In the genomic region with DNA sequence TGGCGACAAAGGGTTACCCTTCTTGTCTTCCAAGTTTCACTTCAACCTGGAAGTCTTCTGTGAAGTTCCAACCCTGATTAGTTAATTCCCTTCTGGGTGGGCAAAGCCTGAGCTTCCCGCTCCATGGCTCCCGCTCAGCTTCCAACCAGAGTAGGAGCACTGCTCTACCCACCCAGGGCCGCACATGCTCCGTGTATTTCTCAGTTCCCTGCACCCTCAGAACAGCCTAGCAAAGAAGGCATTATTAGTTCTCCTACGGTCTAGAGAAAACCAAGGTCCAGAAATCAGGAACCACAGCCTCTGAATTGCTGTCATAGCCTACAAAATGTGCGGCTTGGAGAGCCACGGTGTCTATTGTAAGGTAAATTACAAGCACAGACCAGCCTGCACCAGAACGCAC, we compare ENCODE assay signal across 8 mouse cellular contexts. TPM values are rescaled to one million over a fixed set of nuclear protein-coding genes. Genes with fewer than 3 reads are reported as not detected.
A peak's percentile ranks its signal among the peaks of the same experiment; 100 is the strongest.
DNase-seq lines count a peak whose midpoint lies in the region; ATAC-seq and TF ChIP-seq lines count a peak whose summit lies in the region.

No protein-coding gene starts in this region.

- POLR2A ChIA-PET in Patski (lab: Charles Lee): interaction anchor here (1.1 to 2.5 kb wide), 3 partner anchors 9 to 10 kb away, joined by 5 to 8 read pairs (median 6); a partner anchor contains a TSS

- peak overlapping the region; percentile 66 for H3K9ac ChIP-seq in kidney, embryonic 15.5 days
- H3K9ac ChIP-seq in limb, embryonic 13.5 days: peak overlapping the region; percentile 71
- H3K9ac ChIP-seq in stomach, embryonic 14.5 days (replicated peaks; ENCODE audit: low read depth, low read length): peak overlapping the region; percentile 52

- TF ChIP-seq CTCF in Patski (IDR thresholded peaks at IDR 0.05): no peak
- no peak for TF ChIP-seq CTCF in embryonic fibroblast, embryonic 13.5 days (IDR thresholded peaks at IDR 0.05; ENCODE audit: borderline replicate concordance, insufficient read depth, low read length)

- H3K27me3 ChIP-seq in kidney, embryonic 15.5 days: no peaks in the 10 kb centered on the region
- no peaks in the 10 kb centered on the region for H3K27me3 ChIP-seq in Patski
- H3K27me3 ChIP-seq in limb, embryonic 13.5 days: no peaks in the 10 kb centered on the region
- H3K27me3 ChIP-seq in stomach, embryonic 14.5 days (ENCODE audit: control insufficient read depth, insufficient read depth, low read length): no peaks in the 10 kb centered on the region

- DNase-seq in kidney, adult 9 months: no peak
- DNase-seq in Patski (ENCODE audit: low read depth, low spot score): no peak
- DNase-seq in frontal cortex, adult 2 months (ENCODE audit: extremely low spot score in 1 of 2, low spot score in 1 of 2): no peak

- no peaks in the 10 kb centered on the region for H3K9me3 ChIP-seq in kidney, embryonic 15.5 days (replicated peaks)
- no peaks in the 10 kb centered on the region for H3K9me3 ChIP-seq in limb, embryonic 13.5 days
- no peaks in the 10 kb centered on the region for H3K9me3 ChIP-seq in stomach, embryonic 14.5 days (ENCODE audit: control insufficient read depth, low read depth, low read length)

- WGBS in kidney, embryonic 15.5 days: 5% methylated on average over 9 of the region's 9 CpGs
- 5% methylated on average over 9 of the region's 9 CpGs for whole genome bisulfite sequencing in limb, embryonic 13.5 days
- 4% methylated on average over 9 of the region's 9 CpGs for WGBS in stomach, embryonic 14.5 days

- peaks cover 10% of the 10 kb centered on the region for H3K36me3 ChIP-seq in kidney, embryonic 15.5 days
- peaks cover 19% of the 10 kb centered on the region for H3K36me3 ChIP-seq in limb, embryonic 13.5 days
- peaks cover 8% of the 10 kb centered on the region for H3K36me3 ChIP-seq in stomach, embryonic 14.5 days (ENCODE audit: control insufficient read depth, insufficient read depth, low read length)

- in situ Hi-C loops in Patski (cut with MboI; ENCODE audit: low pct_unique_long_range_greater_than_20kb): no loop called here

- H3K4me1 ChIP-seq in kidney, embryonic 15.5 days: peaks cover 61% of the 10 kb centered on the region
- 0 out of 2 replicates have a peak, but pooled peaks cover 9% of the 10 kb centered on the region for H3K4me1 ChIP-seq in embryonic fibroblast, embryonic 13.5 days (ENCODE audit: control insufficient read depth, insufficient read depth, low read length)
- H3K4me1 ChIP-seq in limb, embryonic 13.5 days: peaks cover 49% of the 10 kb centered on the region
- H3K4me1 ChIP-seq in stomach, embryonic 14.5 days (ENCODE audit: control insufficient read depth, insufficient read depth, low read length): peaks cover 24% of the 10 kb centered on the region

- peak overlapping the region; percentile 63 for H3K4me3 ChIP-seq in kidney, embryonic 15.5 days (replicated peaks)
- H3K4me3 ChIP-seq in embryonic fibroblast, embryonic 13.5 days (ENCODE audit: insufficient read depth, low read length): peak overlapping the region; percentile 44
- H3K4me3 ChIP-seq in limb, embryonic 13.5 days: peak overlapping the region; percentile 62
- H3K4me3 ChIP-seq in stomach, embryonic 14.5 days (ENCODE audit: low read depth, low read length): peak overlapping the region; percentile 58

- peak; percentile 55 for ATAC-seq in kidney, embryonic 15.5 days (replicated peaks; ENCODE audit: low FRiP score)
- ATAC-seq in Patski: peak; percentile 11
- peak; percentile 61 for ATAC-seq in limb, embryonic 13.5 days (ENCODE audit: low FRiP score, low read depth)
- peak; percentile 54; the same call in 1 of the 2 replicates for ATAC-seq in stomach, embryonic 14.5 days (ENCODE audit: insufficient number of reproducible peaks, insufficient read depth, low FRiP score, low read depth)
- ATAC-seq in inflammation-experienced regulatory T-cells, adult 6 months: no peak

- peak overlapping the region; percentile 88 for H3K27ac ChIP-seq in kidney, embryonic 15.5 days
- H3K27ac ChIP-seq in embryonic fibroblast, embryonic 13.5 days (ENCODE audit: insufficient read depth, low read length): no peak overlapping the region
- H3K27ac ChIP-seq in limb, embryonic 13.5 days: peak overlapping the region; percentile 82
- peak overlapping the region; percentile 84; the same call in 1 of the 2 replicates for H3K27ac ChIP-seq in stomach, embryonic 14.5 days (ENCODE audit: low read length)

- no peak for TF ChIP-seq POLR2A in embryonic fibroblast, embryonic 13.5 days (IDR thresholded peaks at IDR 0.05; ENCODE audit: low read depth, low read length)

- H3K4me2 ChIP-seq in kidney, embryonic 15.5 days: peak overlapping the region; percentile 88
- H3K4me2 ChIP-seq in limb, embryonic 13.5 days (replicated peaks): peak overlapping the region; percentile 79
- peak overlapping the region; percentile 86 for H3K4me2 ChIP-seq in stomach, embryonic 14.5 days (replicated peaks; ENCODE audit: low read depth, low read length)

- CTCF ChIA-PET in Patski (lab: Charles Lee): interaction anchor here (1.1 to 1.5 kb wide), 2 partner anchors 14 to 15 kb away, joined by 3 to 6 read pairs; a partner anchor contains a TSS

RNA-seq across cellular contexts. Expression of a gene that starts 6.6 kb away (rescaled TPM):
- polyA plus RNA-seq in kidney, embryonic 15.5 days (2015; fragmentation: Nextera tagmentation; extraction: Ambion mirVana): 2.8 and 5.5 TPM in 2 replicates
- polyA plus RNA-seq in Patski (2021): 3.6 TPM
- not detected in 2 replicates for polyA plus RNA-seq in embryonic fibroblast, embryonic 13.5 days (2011; ENCODE audit: insufficient read length, low read depth, missing spikeins)
- 2.5 and 7.5 TPM in 2 replicates for polyA plus RNA-seq in limb, embryonic 13.5 days (2015; fragmentation: Nextera tagmentation; extraction: Ambion mirVana)
- polyA plus RNA-seq in stomach, embryonic 14.5 days (2014; fragmentation: Nextera tagmentation; extraction: Ambion mirVana): 4.5 and 7.0 TPM in 2 replicates
- not detected in 2 replicates for polyA plus RNA-seq in frontal cortex, adult 2 months (2012; rRNA removed)
- polyA plus RNA-seq in inflammation-experienced regulatory T-cells, adult 6 months (2017; shearing (Covaris generic)): not detected

RNA-seq across cellular contexts. Expression of a gene that starts 6.8 kb away (rescaled TPM):
- polyA plus RNA-seq in kidney, embryonic 15.5 days (2015; fragmentation: Nextera tagmentation; extraction: Ambion mirVana): 15.3 and 19.7 TPM in 2 replicates
- 41.5 TPM for polyA plus RNA-seq in Patski (2021)
- 19.1 and 20.9 TPM in 2 replicates for polyA plus RNA-seq in embryonic fibroblast, embryonic 13.5 days (2011; ENCODE audit: insufficient read length, low read depth, missing spikeins)
- polyA plus RNA-seq in limb, embryonic 13.5 days (2015; fragmentation: Nextera tagmentation; extraction: Ambion mirVana): 22.4 and 24.5 TPM in 2 replicates
- 18.6 and 20.0 TPM in 2 replicates for polyA plus RNA-seq in stomach, embryonic 14.5 days (2014; fragmentation: Nextera tagmentation; extraction: Ambion mirVana)
- 83.9 and 90.8 TPM in 2 replicates for polyA plus RNA-seq in frontal cortex, adult 2 months (2012; rRNA removed)
- 1 to 10 TPM; 6.6 to 10.0 (median 7.5) TPM for polyA plus RNA-seq in inflammation-experienced regulatory T-cells, adult 6 months (2017; shearing (Covaris generic))

RNA-seq across cellular contexts. Expression of a gene that starts 7.9 kb away (rescaled TPM):
- 89.9 and 92.0 TPM in 2 replicates for polyA plus RNA-seq in kidney, embryonic 15.5 days (2015; fragmentation: Nextera tagmentation; extraction: Ambion mirVana)
- polyA plus RNA-seq in Patski (2021): 51.1 TPM
- 39.5 and 44.5 TPM in 2 replicates for polyA plus RNA-seq in embryonic fibroblast, embryonic 13.5 days (2011; ENCODE audit: insufficient read length, low read depth, missing spikeins)
- polyA plus RNA-seq in limb, embryonic 13.5 days (2015; fragmentation: Nextera tagmentation; extraction: Ambion mirVana): 101 and 107 TPM in 2 replicates
- 87.0 and 101 TPM in 2 replicates for polyA plus RNA-seq in stomach, embryonic 14.5 days (2014; fragmentation: Nextera tagmentation; extraction: Ambion mirVana)
- 72.8 and 80.1 TPM in 2 replicates for polyA plus RNA-seq in frontal cortex, adult 2 months (2012; rRNA removed)
- polyA plus RNA-seq in inflammation-experienced regulatory T-cells, adult 6 months (2017; shearing (Covaris generic)): 10 to 100 TPM; 22.8 to 34.5 (median 27.5) TPM

RNA-seq across cellular contexts. Expression of a gene that starts 14.6 kb away (rescaled TPM):
- polyA plus RNA-seq in kidney, embryonic 15.5 days (2015; fragmentation: Nextera tagmentation; extraction: Ambion mirVana): 2.4 and 3.4 TPM in 2 replicates
- 0.83 TPM for polyA plus RNA-seq in Patski (2021)
- 1.2 and 1.4 TPM in 2 replicates for polyA plus RNA-seq in embryonic fibroblast, embryonic 13.5 days (2011; ENCODE audit: insufficient read length, low read depth, missing spikeins)
- polyA plus RNA-seq in limb, embryonic 13.5 days (2015; fragmentation: Nextera tagmentation; extraction: Ambion mirVana): 2.9 and 3.4 TPM in 2 replicates
- 2.3 and 3.1 TPM in 2 replicates for polyA plus RNA-seq in stomach, embryonic 14.5 days (2014; fragmentation: Nextera tagmentation; extraction: Ambion mirVana)
- 5.2 and 6.7 TPM in 2 replicates for polyA plus RNA-seq in frontal cortex, adult 2 months (2012; rRNA removed)
- 1 to 10 TPM; 1.1 to 6.1 (median 3.2) TPM for polyA plus RNA-seq in inflammation-experienced regulatory T-cells, adult 6 months (2017; shearing (Covaris generic))

RNA-seq across cellular contexts. Expression of a gene that starts 39.8 kb away (rescaled TPM):
- 210 and 217 TPM in 2 replicates for polyA plus RNA-seq in kidney, embryonic 15.5 days (2015; fragmentation: Nextera tagmentation; extraction: Ambion mirVana)
- polyA plus RNA-seq in Patski (2021): 801 TPM
- 653 and 702 TPM in 2 replicates for polyA plus RNA-seq in embryonic fibroblast, embryonic 13.5 days (2011; ENCODE audit: insufficient read length, low read depth, missing spikeins)
- 262 and 273 TPM in 2 replicates for polyA plus RNA-seq in limb, embryonic 13.5 days (2015; fragmentation: Nextera tagmentation; extraction: Ambion mirVana)
- polyA plus RNA-seq in stomach, embryonic 14.5 days (2014; fragmentation: Nextera tagmentation; extraction: Ambion mirVana): 298 and 302 TPM in 2 replicates
- 538 and 576 TPM in 2 replicates for polyA plus RNA-seq in frontal cortex, adult 2 months (2012; rRNA removed)
- polyA plus RNA-seq in inflammation-experienced regulatory T-cells, adult 6 months (2017; shearing (Covaris generic)): 100 to 1,000 TPM; 156 to 225 (median 201) TPM
